Mouse (Mus musculus) layer of hippocampus, adult 8-10 months (tissue): ENCODE measurements around the gene Tenm4. TPM values are rescaled to one million over a fixed set of nuclear protein-coding genes. Genes with fewer than 3 reads are reported as not detected.
A peak's percentile ranks its signal among the peaks of the same experiment; 100 is the strongest.

Experiments
- DNase-seq, 2 experiments: peaks; one replicate each; pipeline ENCODE4 v3.0.0; 2022; ENCODE audit warnings: low spot score in 2 of 2
- total RNA-seq, 4 experiments: library from RNA; stranded (reverse); gene quantifications; 2 replicates each; pipeline ENCODE4 v1.2.4; 2022

Tenm4 gene
- total RNA-seq, 4 experiments from 2014 or later: 128 to 134 (median 132) TPM

- no peak for DNase-seq
Observed at GRCm38 (mm10) chr7:96203812-96204560, 32.9 kb downstream of the Tenm4 start.

GRCm38 (mm10) chr7:96204809-96205350 lies 33.8 kb downstream of the Tenm4 start:
- no peak for DNase-seq

DNA sequence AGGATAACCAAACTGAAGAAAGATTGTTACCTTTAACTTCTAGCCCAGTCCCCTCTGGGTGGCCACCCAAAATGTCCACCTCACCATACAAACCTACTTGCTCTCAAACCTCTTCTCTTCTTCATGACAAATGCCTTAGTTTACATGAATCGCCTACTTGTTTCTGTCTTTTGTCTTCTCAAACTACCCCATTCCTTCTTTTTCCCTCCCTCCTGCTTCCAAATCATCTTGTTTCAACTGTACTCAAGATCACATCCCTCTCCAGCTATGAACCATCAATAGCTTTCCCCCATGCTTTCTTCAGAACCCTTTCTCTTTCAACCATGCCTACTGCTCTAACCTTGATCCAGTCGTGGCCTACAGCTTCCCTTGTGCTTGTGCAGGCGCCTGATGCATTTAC lies 36.0 kb downstream of the Tenm4 start:
- DNase-seq: no peak

GRCm38 (mm10) chr7:96209783-96210524 lies 38.9 kb downstream of the Tenm4 start:
- peak in 1 of 2 experiments; percentile 51 for DNase-seq

- DNase-seq: peak; percentile 26 to 54
Observed at GRCm38 (mm10) chr7:96210525-96211369, 39.7 kb downstream of the Tenm4 start.

DNA sequence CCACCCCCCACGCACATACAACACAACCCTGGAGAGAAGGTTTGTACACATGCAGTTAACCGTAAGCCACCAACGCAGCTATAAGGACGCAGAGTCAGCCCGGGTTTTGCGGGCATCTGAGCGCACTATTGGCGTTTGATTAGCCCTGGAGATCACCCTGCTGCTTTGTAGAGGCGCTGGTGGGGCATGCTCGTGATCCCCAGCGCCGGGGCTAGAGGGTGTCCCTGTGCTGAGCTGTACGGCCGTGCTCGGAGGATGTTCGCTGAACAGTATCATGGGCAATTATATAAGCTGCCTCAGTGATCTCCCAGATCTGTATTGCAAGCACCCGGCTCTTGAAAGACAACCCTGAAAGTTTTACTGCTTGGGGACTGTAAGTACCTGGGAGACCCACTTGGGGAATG lies 40.6 kb downstream of the Tenm4 start:
- DNase-seq: peak in 1 of 2 experiments; percentile 38

DNA sequence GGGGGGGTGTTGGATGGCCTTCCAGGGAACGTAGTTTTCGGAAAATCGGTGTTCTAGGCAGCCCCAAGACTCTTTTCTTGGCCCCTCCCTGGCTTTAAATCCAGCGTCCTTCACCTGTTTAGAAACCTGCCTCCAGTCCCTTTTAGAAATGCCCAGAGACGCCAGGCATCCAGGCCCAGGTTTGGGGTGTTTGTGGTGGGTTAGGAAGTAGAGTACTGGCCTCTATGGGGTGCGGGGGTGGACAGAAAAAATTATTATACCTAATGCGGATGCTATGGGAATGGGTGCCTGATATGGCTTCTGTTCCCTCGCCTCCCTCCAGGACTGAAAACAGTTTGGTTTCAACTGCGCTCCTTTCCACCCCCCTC lies 41.2 kb downstream of the Tenm4 start:
- DNase-seq: peak in 1 of 2 experiments; percentile 23

DNA sequence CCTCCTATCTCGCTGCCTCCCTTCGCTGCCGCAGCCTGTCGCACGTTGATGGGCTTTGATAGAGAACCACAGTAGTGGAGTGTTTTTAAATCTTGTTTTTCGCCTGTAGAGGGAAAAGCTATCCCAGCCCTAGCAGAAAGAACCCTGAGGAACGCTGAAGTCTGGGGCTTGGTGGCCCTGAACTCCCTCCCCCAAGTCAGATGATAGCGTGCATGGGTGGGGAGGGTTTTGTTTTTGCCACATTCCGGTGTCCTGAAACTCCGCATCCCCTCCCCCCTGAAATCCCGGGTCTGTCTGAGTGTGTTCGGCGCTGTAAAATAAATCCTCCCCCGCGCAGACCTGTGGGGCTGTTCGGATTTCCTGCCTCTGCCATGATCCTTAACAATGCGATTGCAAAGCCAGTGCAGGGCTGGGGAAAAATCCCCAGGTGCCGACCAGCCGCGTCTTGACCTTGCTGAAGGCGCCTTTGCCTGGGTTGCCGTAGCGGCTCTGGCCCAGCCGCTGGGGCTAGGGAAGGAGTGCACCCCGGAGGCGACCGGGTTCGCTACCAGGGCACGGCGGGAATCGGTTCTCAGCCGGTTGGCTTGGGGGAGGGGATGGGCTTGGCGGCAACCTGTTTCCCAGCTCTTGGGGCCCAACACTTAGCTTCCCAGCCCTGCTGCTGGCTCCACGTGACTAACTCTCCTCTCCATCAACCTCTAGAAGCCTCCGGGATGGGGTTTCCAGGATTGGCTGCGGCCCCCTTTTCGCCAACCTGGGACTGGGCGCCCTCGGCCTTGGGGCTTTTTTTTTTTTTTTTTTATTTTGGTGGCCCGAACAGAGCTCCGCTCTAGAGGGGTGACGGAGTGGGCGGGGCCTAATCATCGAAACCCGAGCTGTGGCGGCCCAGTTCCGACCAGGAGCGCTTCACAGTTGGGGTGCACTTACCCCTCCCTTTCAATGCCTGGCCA lies 41.8 kb downstream of the Tenm4 start:
- peak; percentile 26 to 55 for DNase-seq

GRCm38 (mm10) chr7:96213741-96214140 lies 42.7 kb downstream of the Tenm4 start:
- no peak for DNase-seq

DNA sequence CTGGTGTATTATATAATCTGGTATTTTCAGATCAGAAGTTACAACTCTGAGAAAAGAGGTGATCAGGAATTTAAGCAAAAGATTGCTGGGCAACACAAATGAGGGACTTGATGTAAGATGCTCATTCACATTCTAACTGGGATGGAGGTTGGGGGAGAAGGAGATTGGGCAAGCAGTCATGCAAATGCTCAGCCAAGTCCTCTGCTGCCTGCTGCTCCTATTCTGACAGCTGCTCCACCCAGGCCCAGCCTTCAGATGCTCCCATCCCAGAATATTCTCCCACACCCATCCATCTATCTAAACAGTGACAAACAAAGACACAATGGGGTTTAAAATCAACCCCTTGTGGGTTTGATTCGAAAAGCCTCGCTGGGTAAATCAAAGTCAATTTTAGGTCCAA lies 43.8 kb downstream of the Tenm4 start:
- no peak for DNase-seq

DNA sequence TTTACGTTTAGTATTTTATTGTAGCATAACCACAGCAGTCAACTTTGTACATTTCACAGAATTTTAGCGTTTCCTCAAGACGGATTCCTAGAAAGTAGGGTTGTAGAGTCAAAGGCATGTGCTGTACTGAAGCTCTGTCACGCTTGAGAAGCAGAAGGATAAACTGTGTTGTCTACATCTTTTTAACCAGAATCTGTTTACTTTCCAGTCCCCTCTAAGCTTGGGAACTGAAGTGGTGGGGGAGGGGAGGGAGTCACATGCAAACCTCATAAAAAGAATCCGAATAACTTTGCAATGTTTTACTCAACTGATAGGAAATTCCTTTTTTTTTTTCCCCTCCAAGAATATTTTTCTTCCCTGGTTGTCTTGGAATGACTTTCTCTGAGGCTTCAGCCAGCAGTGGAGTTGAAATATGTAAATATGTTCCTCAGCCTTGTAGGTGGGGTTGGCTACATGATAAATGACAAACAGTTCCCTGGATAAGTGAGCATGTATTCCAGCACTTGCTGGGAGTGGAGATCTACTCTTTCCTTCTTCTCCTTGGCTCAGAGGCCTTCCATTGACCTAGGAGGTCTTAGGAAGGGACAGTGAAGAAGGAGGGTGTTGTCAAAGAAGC lies 45.0 kb downstream of the Tenm4 start:
- no peak for DNase-seq

DNA sequence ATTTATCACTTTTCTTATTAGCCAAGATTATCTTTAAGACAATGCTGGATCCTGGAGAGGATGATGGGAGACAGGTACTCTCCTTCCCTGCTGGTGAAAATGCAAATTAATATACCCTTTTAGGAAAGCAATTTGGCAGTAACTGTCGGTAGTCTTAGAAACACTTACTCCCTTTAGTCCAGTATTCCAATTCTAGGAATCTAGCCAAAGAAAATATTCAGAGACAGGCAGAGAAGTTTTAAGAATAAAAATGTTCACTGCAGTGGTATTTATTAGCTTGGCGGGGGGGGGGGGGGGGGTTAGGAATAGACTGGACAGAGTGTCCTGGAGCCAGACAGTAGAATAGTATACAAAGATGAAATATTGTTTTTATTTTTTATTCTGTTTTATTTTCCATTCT lies 48.3 kb downstream of the Tenm4 start:
- no peak for DNase-seq

GRCm38 (mm10) chr7:96220647-96221046 lies 49.6 kb downstream of the Tenm4 start:
- no peak for DNase-seq

DNA sequence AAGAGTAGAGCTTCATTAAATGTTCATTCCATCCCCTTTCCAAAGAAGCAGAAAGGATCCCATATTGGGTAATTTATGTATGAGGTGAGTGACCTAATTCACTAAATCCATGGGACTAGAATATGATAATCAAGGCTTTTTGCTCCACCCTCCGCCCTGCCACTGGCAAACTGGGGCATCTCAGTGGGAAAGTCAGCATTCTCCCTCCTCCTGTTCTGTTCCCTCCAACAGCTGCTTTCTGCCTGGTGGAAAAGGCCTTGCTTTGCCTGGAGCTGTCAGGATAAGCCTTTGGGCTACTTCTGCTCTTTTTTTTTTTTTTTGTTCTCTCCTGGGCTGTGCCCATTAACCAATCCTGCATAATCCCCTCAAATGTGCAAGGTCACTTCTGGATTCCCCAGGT lies 51.5 kb downstream of the Tenm4 start:
- DNase-seq: no peak

- no peak for DNase-seq
Observed at GRCm38 (mm10) chr7:96228562-96229268, 57.7 kb downstream of the Tenm4 start.

DNA sequence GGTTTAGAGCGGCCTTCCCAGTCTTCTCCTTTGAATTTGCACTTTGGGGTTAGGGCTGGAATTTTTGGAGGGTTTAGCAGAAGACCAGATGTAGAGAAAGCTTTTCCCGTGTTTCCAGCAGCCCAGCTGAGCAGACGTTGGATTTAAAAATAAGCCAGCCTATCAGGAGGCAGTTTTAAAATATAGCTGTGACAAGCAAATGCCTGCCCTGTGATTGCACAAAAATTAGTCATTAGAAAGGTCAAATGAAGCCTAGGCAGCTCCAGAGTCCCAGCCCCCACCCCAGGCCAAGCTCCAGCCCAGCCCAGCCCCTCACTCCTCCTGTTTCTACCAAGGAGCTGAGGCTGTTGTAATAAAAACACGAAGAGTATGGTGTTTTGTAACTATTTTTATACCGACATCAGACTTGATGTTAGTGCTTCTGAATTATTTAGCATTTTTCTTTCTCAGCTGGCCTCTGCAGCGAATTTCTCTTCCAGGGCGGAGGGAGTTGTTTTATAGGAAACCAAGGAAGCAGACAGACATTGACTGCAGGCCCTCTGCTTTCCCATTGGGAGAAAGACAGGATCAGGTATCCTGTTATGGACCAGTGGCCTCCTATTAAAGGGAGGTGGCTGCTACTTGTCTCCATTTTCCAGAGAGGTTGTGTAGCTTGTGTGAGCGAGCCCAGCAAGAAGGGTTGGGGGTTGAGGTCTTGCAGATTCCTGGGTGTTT lies 59.1 kb downstream of the Tenm4 start:
- DNase-seq: no peak

DNA sequence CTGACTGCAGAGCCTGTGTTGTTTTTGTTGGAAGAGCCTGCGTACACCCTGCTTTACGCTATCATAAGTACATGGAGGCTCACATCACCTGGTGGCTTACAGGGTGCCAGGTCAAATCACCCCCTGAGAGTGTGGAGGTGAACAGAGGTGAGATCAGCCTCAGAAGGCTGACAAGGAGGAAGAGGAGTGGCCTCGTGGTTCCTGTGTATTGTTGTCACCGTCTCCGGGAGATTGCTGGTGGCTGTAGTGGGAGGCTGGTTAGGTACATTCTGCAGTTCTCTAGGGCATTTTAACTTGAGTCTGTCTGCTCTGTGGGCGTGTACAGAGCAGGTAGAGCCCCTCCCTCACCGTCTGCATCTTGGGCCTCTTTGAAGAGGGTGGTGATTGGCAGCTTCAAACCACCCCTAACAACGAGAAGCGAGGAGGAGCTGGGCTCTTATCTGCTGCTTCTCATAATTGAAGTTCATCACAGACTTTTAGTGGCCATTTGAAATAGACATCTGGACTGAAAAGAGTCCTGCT lies 59.7 kb downstream of the Tenm4 start:
- DNase-seq: no peak

- DNase-seq: no peak
Observed at GRCm38 (mm10) chr7:96235847-96236246, 64.8 kb downstream of the Tenm4 start.

DNA sequence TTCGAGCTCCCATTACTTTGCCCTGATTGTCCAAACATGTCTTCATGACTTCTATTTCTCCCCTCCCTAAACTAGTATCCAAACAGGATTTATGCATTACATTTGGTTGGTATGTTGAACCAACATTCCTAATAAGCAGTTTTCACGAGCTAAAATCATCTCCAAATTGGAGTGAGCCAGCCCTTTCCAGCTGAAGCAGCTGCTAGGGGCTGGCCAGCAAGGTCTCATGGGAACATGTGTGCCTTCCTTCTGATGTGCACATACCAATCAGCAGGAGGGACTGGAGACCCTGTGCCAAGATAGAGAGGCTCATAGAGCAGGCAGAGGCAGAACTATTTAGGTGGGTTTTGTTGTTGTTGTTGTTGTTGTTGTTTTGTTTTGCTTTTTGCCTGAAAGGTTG lies 69.6 kb downstream of the Tenm4 start:
- no peak for DNase-seq
